Mouse (Mus musculus) spleen, adult 2 months (tissue): ENCODE results near the gene Foxk1.

Experiments used
- CTCF ChIP-seq: fragments of 200-500 bp; IDR thresholded peaks from 2 replicates; pipeline ENCODE4 v1.5.1; 2011; ENCODE audit warnings: mild to moderate bottlenecking, inconsistent platforms; ENCODE audit not compliant: insufficient read depth, insufficient read length, insufficient replicate concordance; ENCODE audit errors: extremely low read depth
- POLR2A ChIP-seq: fragments of 200-500 bp; IDR thresholded peaks from 2 replicates; pipeline ENCODE4 v1.6.1; 2011; ENCODE audit warnings: low read depth, low read length, inconsistent platforms

DNA sequence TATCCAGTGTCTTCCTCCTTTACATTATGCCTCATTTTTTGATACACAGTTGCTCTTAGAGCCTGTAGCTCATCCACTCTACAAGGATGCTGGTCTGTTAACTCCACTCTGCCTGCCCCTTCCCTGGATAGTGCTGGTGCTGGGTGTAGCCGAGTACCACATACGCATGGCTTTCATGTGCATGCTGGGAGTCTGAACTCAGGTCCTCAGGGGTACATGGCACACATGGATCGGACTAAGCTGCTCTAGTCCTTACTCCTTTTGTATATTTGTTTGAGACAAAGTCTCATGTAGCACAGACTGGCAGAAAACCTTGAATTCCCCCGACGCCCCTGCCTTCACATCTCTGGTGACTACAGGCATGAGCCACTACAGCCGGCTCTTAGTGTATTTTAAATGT is 15.0 kb upstream of the Foxk1 start:
- no peak for TF ChIP-seq POLR2A
- no peak for TF ChIP-seq CTCF
